Comparison of ENCODE assay signal across 11 mouse cellular contexts in genomic region chr7:16014521-16015175, GRCm38 (mm10). TPM values are rescaled to one million over a fixed set of nuclear protein-coding genes. Genes with fewer than 3 reads are reported as not detected.
A peak's percentile ranks its signal among the peaks of the same experiment; 100 is the strongest.
DNase-seq lines count a peak whose midpoint lies in the region; ATAC-seq and TF ChIP-seq lines count a peak whose summit lies in the region.
"Had no signal": no experiment of that assay in that cellular context is flagged by ENCODE, and none has a peak within 500 bp of the region (broad histone marks: within the 10 kb centered on the region; RNA-seq: fewer than 3 reads in every experiment).

No protein-coding gene starts in this region.

- peaks cover 10% of the 10 kb centered on the region; the same call in 1 of the 2 replicates for H3K36me3 ChIP-seq in limb, embryonic 15.5 days
- peaks cover 41% of the 10 kb centered on the region for H3K36me3 ChIP-seq in limb, embryonic 10.5 days
- H3K36me3 ChIP-seq in intestine, postnatal 0 days (ENCODE audit: control insufficient read depth, insufficient read depth) = no peaks in the 10 kb centered on the region; the same call in 1 of the 2 replicates

- no peaks in the 10 kb centered on the region for H3K9me3 ChIP-seq in limb, embryonic 15.5 days
- no peaks in the 10 kb centered on the region for H3K9me3 ChIP-seq in limb, embryonic 10.5 days (replicated peaks)
- no peaks in the 10 kb centered on the region for H3K9me3 ChIP-seq in intestine, postnatal 0 days (ENCODE audit: control insufficient read depth)
- H3K9me3 ChIP-seq: forebrain, embryonic 10.5 days had no signal

- no peak for ATAC-seq in limb, embryonic 15.5 days (ENCODE audit: insufficient number of reproducible peaks, low FRiP score, low TSS enrichment, low read depth)
- ATAC-seq in intestine, postnatal 0 days = no peak

- no peak for DNase-seq in limb, embryonic 10.5 days (ENCODE audit: low spot score)
- DNase-seq in adrenal gland, postnatal 25 days = peak; percentile 75
- peak; percentile 65 for DNase-seq in gastrocnemius, postnatal 25 days
- DNase-seq in kidney, postnatal 10 days = peak; percentile 51
- DNase-seq in testis, postnatal 10 days (ENCODE audit: low spot score) = no peak
- no peak for DNase-seq in embryo, embryonic 10.5 days (ENCODE audit: low spot score)
- DNase-seq: midbrain, embryonic 14.5 days; thymus, postnatal 36 days had no signal

- peak overlapping the region; percentile 17; the same call in 1 of the 2 replicates for H3K27ac ChIP-seq in limb, embryonic 15.5 days
- no peak overlapping the region for H3K27ac ChIP-seq in limb, embryonic 10.5 days
- no peak overlapping the region for H3K27ac ChIP-seq in intestine, postnatal 0 days (ENCODE audit: low read depth, low read length)
- H3K27ac ChIP-seq: forebrain, embryonic 10.5 days had no signal

- peaks cover 24% of the 10 kb centered on the region for H3K4me1 ChIP-seq in limb, embryonic 15.5 days
- H3K4me1 ChIP-seq in limb, embryonic 10.5 days = peaks cover 16% of the 10 kb centered on the region
- peaks cover 7% of the 10 kb centered on the region; the same call in 1 of the 2 replicates for H3K4me1 ChIP-seq in intestine, postnatal 0 days (replicated peaks; ENCODE audit: control insufficient read depth, insufficient read depth, low read length)
- H3K4me1 ChIP-seq: forebrain, embryonic 10.5 days had no signal

- H3K4me2 ChIP-seq in limb, embryonic 15.5 days = no peak overlapping the region
- H3K4me2 ChIP-seq in intestine, postnatal 0 days (replicated peaks; ENCODE audit: low read depth) = no peak overlapping the region

- no peak for TF ChIP-seq CTCF in intestine, postnatal 0 days (IDR thresholded peaks at IDR 0.05; ENCODE audit: low read depth)

- H3K27me3 ChIP-seq in limb, embryonic 15.5 days = no peaks in the 10 kb centered on the region
- H3K27me3 ChIP-seq in limb, embryonic 10.5 days (ENCODE audit: low read depth, poor library complexity, severe bottlenecking) = no peaks in the 10 kb centered on the region
- H3K27me3 ChIP-seq in intestine, postnatal 0 days (replicated peaks; ENCODE audit: control insufficient read depth, insufficient read depth, low read length) = no peaks in the 10 kb centered on the region

- H3K9ac ChIP-seq in limb, embryonic 15.5 days = no peak overlapping the region
- H3K9ac ChIP-seq in intestine, postnatal 0 days (ENCODE audit: low read depth, low read length) = no peak overlapping the region

- WGBS in limb, embryonic 15.5 days = 87% methylated on average over 8 of the region's 8 CpGs
- 94% methylated on average over 8 of the region's 8 CpGs for WGBS in limb, embryonic 10.5 days
- WGBS in intestine, postnatal 0 days = 78% methylated on average over 8 of the region's 8 CpGs

- no peak overlapping the region for H3K4me3 ChIP-seq in limb, embryonic 15.5 days
- H3K4me3 ChIP-seq in limb, embryonic 10.5 days = no peak overlapping the region
- H3K4me3 ChIP-seq in intestine, postnatal 0 days (ENCODE audit: low read depth, low read length) = no peak overlapping the region
- H3K4me3 ChIP-seq: forebrain, embryonic 10.5 days had no signal

RNA-seq across cellular contexts. Expression of gene Bicra, which starts 33.1 kb away (rescaled TPM):
- polyA plus RNA-seq in limb, embryonic 15.5 days (2015; fragmentation: Nextera tagmentation; extraction: Ambion mirVana) = 7.2 and 7.5 TPM in 2 replicates
- 10.6 and 10.8 TPM in 2 replicates for polyA plus RNA-seq in limb, embryonic 10.5 days (2016; fragmentation: Nextera tagmentation; extraction: Ambion mirVana)
- total RNA-seq in adrenal gland, postnatal 25 days (2021) = 14.0 and 22.5 TPM in 2 replicates
- total RNA-seq in gastrocnemius, postnatal 25 days (2021) = 1 to 10 TPM; 5.1 to 6.1 TPM
- polyA plus RNA-seq in intestine, postnatal 0 days (2015; fragmentation: Nextera tagmentation; extraction: Ambion mirVana) = 1.6 and 1.7 TPM in 2 replicates

RNA-seq across cellular contexts. Expression of gene Zfp541, which starts 47.0 kb away (rescaled TPM):
- 0.07 TPM in 1 of 2 replicates, not detected in the other for polyA plus RNA-seq in limb, embryonic 15.5 days (2015; fragmentation: Nextera tagmentation; extraction: Ambion mirVana)
- polyA plus RNA-seq in limb, embryonic 10.5 days (2016; fragmentation: Nextera tagmentation; extraction: Ambion mirVana) = 0.05 TPM in 1 of 2 replicates, not detected in the other
- total RNA-seq in adrenal gland, postnatal 25 days (2021) = 0.21 TPM in 1 of 2 replicates, not detected in the other
- not detected for total RNA-seq in gastrocnemius, postnatal 25 days (2021)
- 0.14 TPM in 1 of 2 replicates, not detected in the other for polyA plus RNA-seq in intestine, postnatal 0 days (2015; fragmentation: Nextera tagmentation; extraction: Ambion mirVana)
- polyA plus RNA-seq: forebrain, embryonic 10.5 days had no signal

RNA-seq across cellular contexts. Expression of gene Ehd2, which starts 47.3 kb away (rescaled TPM):
- 62.8 and 71.1 TPM in 2 replicates for polyA plus RNA-seq in limb, embryonic 15.5 days (2015; fragmentation: Nextera tagmentation; extraction: Ambion mirVana)
- polyA plus RNA-seq in limb, embryonic 10.5 days (2016; fragmentation: Nextera tagmentation; extraction: Ambion mirVana) = 10.1 and 10.4 TPM in 2 replicates
- 38.3 and 41.0 TPM in 2 replicates for total RNA-seq in adrenal gland, postnatal 25 days (2021)
- 10 to 100 TPM; 44.5 to 66.1 TPM for total RNA-seq in gastrocnemius, postnatal 25 days (2021)
- 29.3 and 30.9 TPM in 2 replicates for polyA plus RNA-seq in intestine, postnatal 0 days (2015; fragmentation: Nextera tagmentation; extraction: Ambion mirVana)

Comparison
In these comparisons a context has a peak if more than half of its experiments do, and no peak if none do; other contexts are left out.
1. DNase-seq: peak in adrenal gland, postnatal 25 days (single experiment), gastrocnemius, postnatal 25 days (single experiment) and kidney, postnatal 10 days (single experiment); none in limb, embryonic 10.5 days (single experiment), testis, postnatal 10 days (single experiment) and embryo, embryonic 10.5 days (single experiment).